Mouse (Mus musculus): ENCODE measurements at regions not wholly inside any gene's neighbourhood (a gene's known extent, or its start where the extent isn't known, plus 50 kb on each side); places are given as distances from the start of the nearest gene placed in this dataset.

DNA sequence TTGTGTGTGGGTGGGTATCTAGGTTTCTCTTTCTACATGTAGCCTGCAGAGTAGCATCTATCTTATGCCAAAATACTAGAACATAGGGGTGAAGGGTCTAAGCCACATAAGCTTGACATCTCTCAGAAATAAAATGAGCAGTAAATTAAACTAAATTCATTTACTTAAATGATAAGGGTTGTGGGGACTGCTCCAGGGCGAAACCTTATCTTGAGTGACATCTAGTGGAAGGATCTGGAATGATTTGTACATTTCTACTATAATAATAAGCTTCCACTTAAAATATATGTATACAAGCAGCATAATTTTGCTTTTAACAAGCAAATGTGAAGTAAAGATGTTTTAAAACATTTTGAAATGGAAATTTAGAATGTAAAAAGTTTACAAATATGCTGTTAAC, 271.4 kb downstream of the Vgll3 start:
- Histone ChIP-seq H3K9me3 (ENCODE audit: low read length) (no peaks in the 10 kb centered on the region), H3K4me3 (replicated peaks; ENCODE audit: low read length) (no peak overlapping the region), H3K27me3 (ENCODE audit: insufficient read depth, low read length) (no peaks in the 10 kb centered on the region), H3K36me3 (ENCODE audit: insufficient read depth, low read length) (no peaks in the 10 kb centered on the region), H3K4me1 (replicated peaks; ENCODE audit: low read depth, low read length) (no peaks in the 10 kb centered on the region)
- TF ChIP-seq CTCF (conservative IDR thresholded peaks at IDR 0.05; ENCODE audit: low read length) (peak; percentile 45), POU5F1 (IDR thresholded peaks at IDR 0.05; ENCODE audit: borderline replicate concordance, low read length) (no peak)

GRCm38 (mm10) chr16:66092766-66093165, 277.7 kb downstream of the Vgll3 start:
- Histone ChIP-seq H3K36me3 (ENCODE audit: insufficient read depth, low read length) (no peaks in the 10 kb centered on the region), H3K4me3 (replicated peaks; ENCODE audit: low read length) (no peak overlapping the region), H3K9me3 (ENCODE audit: low read length) (no peaks in the 10 kb centered on the region), H3K4me1 (replicated peaks; ENCODE audit: low read depth, low read length) (no peaks in the 10 kb centered on the region), H3K27me3 (ENCODE audit: insufficient read depth, low read length) (no peaks in the 10 kb centered on the region)
- TF ChIP-seq CTCF (conservative IDR thresholded peaks at IDR 0.05; ENCODE audit: low read length) (no peak), POU5F1 (IDR thresholded peaks at IDR 0.05; ENCODE audit: borderline replicate concordance, low read length) (no peak), NANOG (IDR thresholded peaks at IDR 0.05; ENCODE audit: borderline replicate concordance, low read length) (no peak)

DNA sequence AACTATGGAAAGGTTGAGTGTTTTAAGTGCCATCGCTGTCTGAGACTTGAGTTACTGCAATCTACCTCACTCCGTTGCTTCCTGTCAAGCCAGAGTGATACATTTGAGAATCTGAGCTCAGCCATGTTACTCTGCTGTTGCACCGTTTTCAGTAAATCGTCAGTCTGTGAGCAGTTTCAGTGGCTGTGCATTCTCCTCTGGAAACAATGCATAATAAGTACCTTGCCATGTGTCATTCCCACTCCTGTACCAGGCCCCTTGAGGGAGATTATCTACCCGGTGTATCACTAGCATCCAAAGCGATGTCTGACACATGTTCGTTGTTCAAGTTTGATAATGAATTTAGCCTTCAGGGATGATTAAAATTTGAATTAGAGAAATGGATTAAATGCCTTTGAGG, 280.6 kb downstream of the Vgll3 start:
- Histone ChIP-seq H3K27me3 (ENCODE audit: insufficient read depth, low read length) (no peaks in the 10 kb centered on the region), H3K4me3 (replicated peaks; ENCODE audit: low read length) (no peak overlapping the region), H3K4me1 (replicated peaks; ENCODE audit: low read depth, low read length) (no peaks in the 10 kb centered on the region), H3K9me3 (ENCODE audit: low read length) (no peaks in the 10 kb centered on the region), H3K36me3 (ENCODE audit: insufficient read depth, low read length) (no peaks in the 10 kb centered on the region)
- TF ChIP-seq NANOG (IDR thresholded peaks at IDR 0.05; ENCODE audit: borderline replicate concordance, low read length) = no peak
- TF ChIP-seq POU5F1 (IDR thresholded peaks at IDR 0.05; ENCODE audit: borderline replicate concordance, low read length) = no peak
- TF ChIP-seq CTCF (conservative IDR thresholded peaks at IDR 0.05; ENCODE audit: low read length) = no peak

DNA sequence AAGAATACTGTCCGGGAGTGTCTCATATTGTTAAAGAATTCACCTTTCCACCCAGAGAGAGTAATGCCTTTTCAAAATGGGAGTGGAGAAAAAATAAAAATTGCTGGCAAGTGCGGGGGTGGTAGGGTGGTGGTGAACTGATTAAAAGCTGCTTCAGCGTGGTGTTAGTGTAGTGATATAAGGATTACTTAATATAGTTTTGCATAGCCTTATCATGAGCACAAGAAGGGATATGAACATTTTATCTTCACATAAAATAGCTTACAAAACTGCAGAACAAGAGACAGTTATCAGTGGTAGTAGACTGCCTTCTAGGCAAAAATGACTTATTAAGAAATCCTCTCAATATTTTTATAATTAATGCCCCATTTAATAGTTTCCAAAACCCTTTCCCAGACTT, 302.9 kb downstream of the Vgll3 start:
- Histone ChIP-seq H3K9me3 (ENCODE audit: low read length) (no peaks in the 10 kb centered on the region), H3K4me3 (replicated peaks; ENCODE audit: low read length) (no peak overlapping the region), H3K27me3 (ENCODE audit: insufficient read depth, low read length) (no peaks in the 10 kb centered on the region), H3K36me3 (ENCODE audit: insufficient read depth, low read length) (no peaks in the 10 kb centered on the region), H3K4me1 (replicated peaks; ENCODE audit: low read depth, low read length) (no peaks in the 10 kb centered on the region)
- no peak for TF ChIP-seq POU5F1 (IDR thresholded peaks at IDR 0.05; ENCODE audit: borderline replicate concordance, low read length)
- TF ChIP-seq CTCF (conservative IDR thresholded peaks at IDR 0.05; ENCODE audit: low read length) = no peak
- no peak for TF ChIP-seq NANOG (IDR thresholded peaks at IDR 0.05; ENCODE audit: borderline replicate concordance, low read length)

- Histone ChIP-seq H3K36me3 (ENCODE audit: insufficient read depth, low read length) (no peaks in the 10 kb centered on the region), H3K9me3 (ENCODE audit: low read length) (peaks cover 7% of the 10 kb centered on the region; the same call in 1 of the 2 replicates), H3K27me3 (ENCODE audit: insufficient read depth, low read length) (no peaks in the 10 kb centered on the region), H3K4me1 (replicated peaks; ENCODE audit: low read depth, low read length) (no peaks in the 10 kb centered on the region), H3K4me3 (replicated peaks; ENCODE audit: low read length) (no peak overlapping the region)
- TF ChIP-seq NANOG (IDR thresholded peaks at IDR 0.05; ENCODE audit: borderline replicate concordance, low read length) = no peak
- TF ChIP-seq CTCF (conservative IDR thresholded peaks at IDR 0.05; ENCODE audit: low read length) = no peak
- TF ChIP-seq POU5F1 (IDR thresholded peaks at IDR 0.05; ENCODE audit: borderline replicate concordance, low read length) = no peak
Measured at GRCm38 (mm10) chr16:66137755-66138154, 322.7 kb downstream of the Vgll3 start.

DNA sequence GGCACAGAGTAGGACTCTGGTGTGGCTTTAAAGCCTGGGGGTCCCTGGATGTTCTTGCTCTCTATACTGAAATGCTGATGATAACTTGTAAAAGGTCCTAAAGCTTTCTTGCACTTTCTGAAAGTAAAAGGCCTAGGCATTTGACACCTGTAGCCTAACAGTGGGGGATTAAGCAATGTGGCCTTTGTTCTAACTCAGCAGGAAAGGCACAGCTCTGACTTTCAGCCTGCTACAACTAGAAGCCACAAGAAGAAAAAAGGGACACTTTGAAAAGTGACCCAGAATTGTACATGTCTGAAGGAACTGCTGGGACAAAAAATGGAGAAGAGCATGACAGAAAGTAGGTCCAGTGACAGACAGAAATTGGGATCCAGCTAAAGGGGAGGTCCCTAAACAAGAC, 329.7 kb downstream of the Vgll3 start:
- no peak overlapping the region for H3K4me3 ChIP-seq (replicated peaks; ENCODE audit: low read length)

DNA sequence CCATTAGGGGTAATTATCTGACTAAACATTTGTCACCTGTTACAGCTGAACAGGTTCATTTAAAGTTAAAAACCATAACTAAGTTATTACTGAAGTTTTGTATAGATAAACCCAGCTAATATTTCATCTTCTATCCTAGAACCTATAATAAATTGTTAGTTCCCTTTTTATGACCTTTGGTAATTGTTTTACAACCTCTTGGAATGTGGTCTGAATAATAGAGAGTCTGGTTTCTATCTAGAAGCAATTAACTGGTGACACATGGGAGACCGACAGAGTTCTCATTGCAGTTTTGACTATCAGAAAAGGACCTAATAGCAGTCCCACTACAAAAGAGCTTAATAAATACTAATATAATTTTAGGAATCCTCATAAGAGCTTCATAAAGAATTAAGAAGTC, 330.2 kb downstream of the Vgll3 start:
- TF ChIP-seq NANOG (IDR thresholded peaks at IDR 0.05; ENCODE audit: borderline replicate concordance, low read length) (no peak), CTCF (conservative IDR thresholded peaks at IDR 0.05; ENCODE audit: low read length) (no peak), POU5F1 (IDR thresholded peaks at IDR 0.05; ENCODE audit: borderline replicate concordance, low read length) (no peak)
- H3K4me1 ChIP-seq (replicated peaks; ENCODE audit: low read depth, low read length) = no peaks in the 10 kb centered on the region
- no peaks in the 10 kb centered on the region for H3K27me3 ChIP-seq (ENCODE audit: insufficient read depth, low read length)
- H3K4me3 ChIP-seq (replicated peaks; ENCODE audit: low read length) = no peak overlapping the region
- H3K9me3 ChIP-seq (ENCODE audit: low read length) = peaks cover 5% of the 10 kb centered on the region; the same call in 1 of the 2 replicates
- H3K36me3 ChIP-seq (ENCODE audit: insufficient read depth, low read length) = no peaks in the 10 kb centered on the region

More for the DNA sequence above, 329.7 kb downstream of the Vgll3 start:
- peaks cover 5% of the 10 kb centered on the region; the same call in 1 of the 2 replicates for H3K9me3 ChIP-seq (ENCODE audit: low read length)
- TF ChIP-seq NANOG (IDR thresholded peaks at IDR 0.05; ENCODE audit: borderline replicate concordance, low read length) = no peak
- TF ChIP-seq POU5F1 (IDR thresholded peaks at IDR 0.05; ENCODE audit: borderline replicate concordance, low read length) = no peak
- TF ChIP-seq CTCF (conservative IDR thresholded peaks at IDR 0.05; ENCODE audit: low read length) = no peak
- H3K27me3 ChIP-seq (ENCODE audit: insufficient read depth, low read length) = no peaks in the 10 kb centered on the region
- no peaks in the 10 kb centered on the region for H3K36me3 ChIP-seq (ENCODE audit: insufficient read depth, low read length)
- H3K4me1 ChIP-seq (replicated peaks; ENCODE audit: low read depth, low read length) = no peaks in the 10 kb centered on the region

DNA sequence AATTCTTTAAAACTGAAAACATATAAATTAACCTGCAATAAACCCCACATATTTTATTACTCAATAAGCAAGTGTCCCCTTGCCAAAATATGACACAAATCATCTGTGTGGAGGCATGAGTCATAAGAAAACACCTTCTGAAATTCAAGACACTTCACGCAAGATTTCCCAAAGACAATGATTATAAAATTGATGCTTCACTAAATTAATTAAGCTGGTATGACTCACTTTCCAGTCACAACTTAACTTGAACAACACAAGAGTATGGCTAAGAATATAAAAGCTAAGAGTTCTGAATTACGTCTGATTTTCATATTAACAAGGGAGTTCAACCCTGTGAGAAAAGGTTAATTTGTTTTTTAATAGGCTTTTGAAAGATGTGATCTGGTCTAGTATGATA, 353.2 kb downstream of the Vgll3 start:
- Histone ChIP-seq H3K9me3 (ENCODE audit: low read length) (peaks cover 17% of the 10 kb centered on the region), H3K4me1 (replicated peaks; ENCODE audit: low read depth, low read length) (no peaks in the 10 kb centered on the region), H3K36me3 (ENCODE audit: insufficient read depth, low read length) (no peaks in the 10 kb centered on the region), H3K27me3 (ENCODE audit: insufficient read depth, low read length) (no peaks in the 10 kb centered on the region), H3K4me3 (replicated peaks; ENCODE audit: low read length) (no peak overlapping the region)
- TF ChIP-seq CTCF (conservative IDR thresholded peaks at IDR 0.05; ENCODE audit: low read length) (no peak), POU5F1 (IDR thresholded peaks at IDR 0.05; ENCODE audit: borderline replicate concordance, low read length) (no peak), NANOG (IDR thresholded peaks at IDR 0.05; ENCODE audit: borderline replicate concordance, low read length) (no peak)

DNA sequence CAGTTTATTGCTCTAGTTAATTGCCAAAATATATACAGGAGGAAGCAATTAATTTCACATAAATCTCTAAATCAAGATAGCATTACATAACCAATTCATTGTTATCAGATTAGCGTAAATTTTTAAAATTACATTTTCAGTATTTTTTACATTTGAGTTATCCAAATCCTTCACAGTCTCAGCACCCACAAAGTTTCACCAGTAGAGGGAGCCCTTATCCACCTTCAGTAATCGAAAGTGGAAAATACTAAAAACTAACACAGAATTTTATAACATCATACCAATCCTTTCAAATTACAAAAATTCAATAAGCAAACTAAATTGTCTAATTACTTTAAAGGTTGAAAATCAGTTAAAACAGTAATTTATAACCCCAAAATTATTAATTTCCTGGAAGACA, 375.7 kb downstream of the Vgll3 start:
- Histone ChIP-seq H3K36me3 (ENCODE audit: insufficient read depth, low read length) (no peaks in the 10 kb centered on the region), H3K4me1 (replicated peaks; ENCODE audit: low read depth, low read length) (no peaks in the 10 kb centered on the region), H3K4me3 (replicated peaks; ENCODE audit: low read length) (no peak overlapping the region), H3K9me3 (ENCODE audit: low read length) (no peaks in the 10 kb centered on the region), H3K27me3 (ENCODE audit: insufficient read depth, low read length) (no peaks in the 10 kb centered on the region)
- peak; percentile 69 for TF ChIP-seq CTCF (conservative IDR thresholded peaks at IDR 0.05; ENCODE audit: low read length)
- no peak for TF ChIP-seq NANOG (IDR thresholded peaks at IDR 0.05; ENCODE audit: borderline replicate concordance, low read length)

All from E14TG2a.4 (cell line).